Mouse (Mus musculus): ENCODE data around the gene Gm5089.

GRCm38 (mm10) chr14:122453996-122454738 lies 3.3 kb upstream of the Gm5089 start:
- TF ChIP-seq USF1 (IDR thresholded peaks at IDR 0.05; ENCODE audit: low read depth) (no peak), POLR2A (IDR thresholded peaks at IDR 0.05; ENCODE audit: insufficient read length, low read depth) (no peak), POLR2AphosphoS2 (IDR thresholded peaks at IDR 0.05; ENCODE audit: insufficient read length, low read depth) (no peak), MYOD1 (IDR thresholded peaks at IDR 0.05; ENCODE audit: control insufficient read depth in 1 of 3, insufficient read length in 2 of 3, low read depth in 2 of 3) (no peak), E2F4 (IDR thresholded peaks at IDR 0.05; ENCODE audit: insufficient read depth) (no peak), TCF12 (IDR thresholded peaks at IDR 0.05; ENCODE audit: insufficient read depth, poor library complexity, severe bottlenecking) (no peak), REST (IDR thresholded peaks at IDR 0.05; ENCODE audit: insufficient read depth, insufficient read length) (no peak), MYOG (IDR thresholded peaks at IDR 0.05; ENCODE audit: control insufficient read depth in 1 of 3, insufficient read depth in 1 of 3, insufficient read length in 2 of 3, low read depth in 2 of 3) (no peak), CEBPB (IDR thresholded peaks at IDR 0.05; ENCODE audit: insufficient read depth, poor library complexity, severe bottlenecking) (no peak), MAX (IDR thresholded peaks at IDR 0.05; ENCODE audit: low read depth) (no peak)
